Mouse (Mus musculus) gonadal fat pad, adult 2 months (tissue): Measurements from ENCODE around the gene Lamc1. TPM values are rescaled to one million over a fixed set of nuclear protein-coding genes. Genes with fewer than 3 reads are reported as not detected.
"Not testable (repeated sequence)": the region's sequence is repeated elsewhere in the genome, so short reads cannot be mapped to it uniquely, and the experiment has no call there.

Source experiments
- DNase-seq: peaks from one replicate; pipeline ENCODE4 v3.0.0-alpha.2; 2012; ENCODE audit warnings: low read depth
- polyA plus RNA-seq: library from polyadenylated mRNA; depleted of rRNA; stranded (reverse); fragments of >200 nt; gene quantifications from 2 replicates; pipeline ENCODE4 v1.2.3, GENCODE M21; 2012; rRNA removed

The Lamc1 gene
- polyA plus RNA-seq: 99.4 and 122 TPM in 2 replicates

GRCm38 (mm10) chr1:153332444-153333295 is at the start of gene Lamc1:
TSS of gene Lamc1 (minus strand) at chr1:153332786.
- no peak for DNase-seq

GRCm38 (mm10) chr1:153380746-153381282 is 48.2 kb upstream of the Lamc1 start:
- no peak for DNase-seq

DNA sequence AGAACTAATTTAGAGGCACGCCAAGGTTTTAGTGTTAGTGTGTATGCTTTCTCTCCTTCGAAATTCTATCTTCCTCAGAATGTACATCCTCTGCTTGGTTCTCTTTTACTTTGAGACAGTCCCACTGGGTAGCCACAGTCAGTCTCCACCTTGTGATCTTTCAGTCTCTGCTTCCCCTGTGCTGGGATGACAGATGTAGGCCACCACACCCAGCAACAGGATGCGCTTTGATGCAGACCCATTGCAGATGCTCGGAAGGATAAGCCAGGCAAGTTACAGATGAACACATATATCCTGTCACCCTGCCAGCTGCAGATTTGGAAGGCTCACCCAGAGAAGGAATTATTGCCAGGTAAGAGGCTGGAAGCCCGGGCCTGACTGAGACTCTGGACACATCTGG is 47.2 kb upstream of the Lamc1 start:
- DNase-seq: no peak

- DNase-seq: no peak
Measured at GRCm38 (mm10) chr1:153378587-153378986, 46.0 kb upstream of the Lamc1 start.

DNA sequence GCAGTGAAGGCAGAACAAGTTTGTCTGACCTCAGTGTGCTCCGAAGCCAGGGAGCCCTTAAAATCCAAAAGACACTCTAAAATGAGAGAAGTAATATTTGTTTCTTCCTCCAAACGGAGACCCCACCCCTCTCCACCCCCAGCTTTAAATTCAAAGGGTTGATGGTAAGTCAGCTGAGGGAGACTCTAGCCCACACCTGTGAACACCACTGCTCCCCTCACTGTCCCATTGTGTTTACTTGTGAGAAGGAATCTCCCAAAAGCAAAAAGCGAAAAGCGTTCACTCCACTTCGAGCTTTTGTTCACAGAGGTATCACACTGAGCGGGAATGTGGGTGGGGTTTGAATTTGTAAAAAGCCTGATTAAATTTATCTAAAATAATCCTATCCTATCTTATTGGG is 43.9 kb upstream of the Lamc1 start:
- no peak for DNase-seq

DNA sequence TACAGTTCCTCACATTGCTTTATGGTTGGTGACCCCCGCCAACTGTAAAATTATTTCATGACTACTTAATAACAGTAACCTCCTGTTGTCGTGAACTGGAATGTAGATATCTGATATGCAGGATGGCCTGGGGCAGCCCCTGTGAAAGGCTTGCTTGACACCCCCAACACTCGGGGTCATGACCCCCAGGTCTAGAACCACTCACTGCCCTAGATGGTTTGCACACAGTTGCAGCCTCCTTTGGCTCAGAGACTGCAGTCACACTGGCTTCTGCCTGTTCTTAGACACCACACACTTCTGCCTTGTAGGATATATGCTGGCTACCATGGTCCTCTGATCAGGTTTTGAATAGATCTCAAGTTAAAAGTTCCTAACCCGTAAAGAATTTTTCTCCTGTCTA is 41.5 kb upstream of the Lamc1 start:
- DNase-seq: no peak

- no peak for DNase-seq
Measured at GRCm38 (mm10) chr1:153371846-153372245, 39.3 kb upstream of the Lamc1 start.

DNA sequence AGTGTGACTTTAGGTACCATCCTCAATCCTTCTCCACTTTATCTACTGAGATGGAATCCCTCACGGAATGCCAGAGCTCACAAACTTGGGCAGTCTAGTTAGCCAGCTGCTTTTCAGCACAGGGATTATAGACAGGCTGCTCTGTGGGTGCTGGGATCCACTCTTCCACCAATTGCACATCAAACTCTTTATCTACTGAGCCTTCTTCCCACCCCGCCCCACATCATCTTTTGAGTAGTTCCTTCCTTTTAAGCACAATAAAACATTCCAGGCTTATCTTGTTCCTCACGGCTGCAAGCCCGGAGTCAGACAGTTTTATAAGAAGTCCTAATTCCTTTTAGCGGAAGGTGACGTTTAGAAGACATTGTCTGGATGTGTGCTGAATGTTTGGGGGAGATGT is 36.4 kb upstream of the Lamc1 start:
- DNase-seq: no peak

GRCm38 (mm10) chr1:153367048-153367447 is 34.5 kb upstream of the Lamc1 start:
- no peak for DNase-seq

DNA sequence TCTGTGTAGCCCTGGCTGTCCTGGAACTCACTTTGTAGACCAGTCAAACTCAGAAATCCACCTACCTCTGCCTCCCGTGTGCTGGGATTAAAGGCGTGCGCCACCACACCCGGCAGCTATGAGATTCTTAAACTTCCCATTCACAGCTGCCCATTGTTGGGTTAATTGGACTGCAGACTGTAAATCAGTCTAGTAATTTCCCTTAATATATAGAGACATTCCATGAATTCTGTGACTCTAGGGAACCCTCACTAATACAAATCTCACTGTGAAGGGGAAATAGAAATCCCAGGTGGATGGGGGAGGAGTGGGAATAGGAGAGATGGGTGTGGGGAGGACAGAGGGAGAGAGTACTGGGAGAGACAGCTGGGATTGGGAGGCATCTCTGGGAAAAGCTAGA is 29.3 kb upstream of the Lamc1 start:
- DNase-seq: no peak

DNA sequence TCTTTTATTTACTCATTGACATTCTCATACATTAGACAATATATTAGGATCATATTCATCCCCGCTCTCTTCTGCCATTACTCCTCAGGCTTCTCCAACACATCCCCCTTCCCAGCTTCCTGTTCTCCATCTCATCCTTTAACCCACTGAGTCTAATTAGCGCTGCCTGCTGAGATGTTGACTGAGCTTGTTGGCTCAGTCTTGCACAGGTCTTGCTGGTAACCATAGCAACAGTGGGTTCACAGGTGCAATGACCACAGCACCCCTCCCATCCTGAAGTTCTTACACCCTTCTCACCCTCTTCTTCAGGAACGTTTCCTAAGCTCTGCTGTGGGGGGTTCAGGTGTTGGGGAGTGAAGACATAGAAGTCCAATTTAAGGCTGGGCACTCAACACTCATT is 28.0 kb upstream of the Lamc1 start:
- no peak for DNase-seq

DNA sequence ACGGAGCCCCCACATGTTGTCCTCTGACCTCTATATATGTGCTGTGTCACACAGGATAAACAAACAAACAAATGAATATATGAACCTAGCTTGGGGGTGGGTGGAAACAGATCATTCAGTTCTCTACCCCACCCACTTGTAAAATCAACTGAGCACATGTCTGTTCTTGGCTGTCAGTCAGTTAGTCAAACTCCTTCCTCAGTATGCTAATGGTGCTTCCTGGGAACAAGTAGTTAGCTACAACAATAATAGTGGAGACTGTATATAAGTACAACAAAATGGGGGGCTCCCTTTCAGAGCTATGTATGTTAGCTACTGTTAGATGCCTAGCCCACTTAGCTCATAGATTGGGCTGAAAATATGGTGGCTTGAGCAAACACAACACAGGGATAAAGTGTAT is 24.6 kb upstream of the Lamc1 start:
- DNase-seq: no peak

DNA sequence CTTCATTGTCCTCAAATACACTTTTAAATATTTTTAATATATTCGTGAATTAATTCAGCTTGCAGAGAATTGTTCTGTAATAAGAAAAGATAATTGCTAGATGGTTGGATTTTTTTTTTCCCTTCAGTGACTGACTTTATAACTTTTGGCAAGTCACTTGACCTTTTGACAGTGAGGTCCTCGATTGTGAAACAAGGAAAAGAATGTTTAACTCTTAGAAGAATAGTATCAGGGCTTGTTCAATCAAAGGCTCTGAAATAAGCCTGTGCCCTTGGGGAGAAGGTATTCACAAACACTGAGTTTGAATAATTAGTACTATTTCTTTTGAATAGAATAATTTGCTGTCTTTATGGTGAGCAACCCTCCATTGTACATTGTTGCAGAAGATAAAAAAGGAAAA is 21.9 kb upstream of the Lamc1 start:
- no peak for DNase-seq

DNA sequence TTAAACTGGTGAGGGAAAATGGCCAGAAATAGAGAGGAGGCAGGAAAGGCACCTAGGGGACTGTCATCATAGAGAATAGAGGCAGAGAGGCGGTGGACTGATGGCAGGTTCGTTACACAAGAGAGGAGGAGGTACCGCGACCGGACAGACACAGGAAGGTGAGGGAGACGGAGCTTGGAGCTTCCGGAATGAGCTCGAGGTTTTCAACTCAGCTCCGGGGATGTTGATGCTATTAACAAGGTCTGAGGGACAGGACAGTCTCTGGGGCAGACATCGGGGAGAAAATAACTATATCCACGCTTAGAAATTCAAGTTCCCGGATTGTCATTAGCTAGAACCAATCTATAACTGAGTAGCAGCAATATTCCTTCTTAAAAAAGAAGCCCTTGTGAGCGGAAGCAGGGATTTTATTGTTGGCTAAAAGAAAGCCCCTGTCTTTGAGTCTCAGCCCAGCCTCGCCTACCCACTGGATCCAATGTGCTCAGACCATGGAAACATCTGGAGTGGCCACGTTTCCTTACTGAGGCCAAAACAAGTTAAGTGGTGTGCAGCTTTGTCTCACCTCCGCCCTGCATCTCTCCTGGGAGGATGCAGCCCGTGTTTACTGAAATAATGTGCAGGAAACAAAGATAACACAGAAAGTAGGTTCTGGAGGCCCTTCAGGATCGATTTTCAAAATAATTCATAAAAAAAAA is 21.3 kb upstream of the Lamc1 start:
- DNase-seq: no peak

DNA sequence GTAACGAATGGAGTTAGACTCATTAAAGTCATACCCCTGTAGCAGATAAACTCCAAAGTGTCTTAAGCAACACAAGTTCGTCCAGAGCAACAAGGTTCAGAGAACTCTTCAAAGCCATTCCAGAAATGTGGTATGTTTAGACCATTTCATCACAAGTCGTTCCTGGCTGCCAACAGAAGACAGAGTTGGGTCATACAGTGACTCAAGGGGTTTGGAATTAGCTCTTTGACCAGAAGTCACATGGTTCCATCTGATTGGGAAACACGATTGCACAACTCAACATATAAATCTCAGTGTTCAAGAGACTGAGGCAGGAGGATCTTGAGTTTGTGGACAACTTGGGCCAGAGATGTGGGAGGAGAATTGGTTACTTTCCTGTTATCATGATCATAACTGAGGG is 18.4 kb upstream of the Lamc1 start:
- DNase-seq: peak; percentile 90

GRCm38 (mm10) chr1:153347726-153348125 is 15.1 kb upstream of the Lamc1 start:
- no peak for DNase-seq

- DNase-seq: no peak
Measured at GRCm38 (mm10) chr1:153347040-153347439, 14.5 kb upstream of the Lamc1 start.

DNA sequence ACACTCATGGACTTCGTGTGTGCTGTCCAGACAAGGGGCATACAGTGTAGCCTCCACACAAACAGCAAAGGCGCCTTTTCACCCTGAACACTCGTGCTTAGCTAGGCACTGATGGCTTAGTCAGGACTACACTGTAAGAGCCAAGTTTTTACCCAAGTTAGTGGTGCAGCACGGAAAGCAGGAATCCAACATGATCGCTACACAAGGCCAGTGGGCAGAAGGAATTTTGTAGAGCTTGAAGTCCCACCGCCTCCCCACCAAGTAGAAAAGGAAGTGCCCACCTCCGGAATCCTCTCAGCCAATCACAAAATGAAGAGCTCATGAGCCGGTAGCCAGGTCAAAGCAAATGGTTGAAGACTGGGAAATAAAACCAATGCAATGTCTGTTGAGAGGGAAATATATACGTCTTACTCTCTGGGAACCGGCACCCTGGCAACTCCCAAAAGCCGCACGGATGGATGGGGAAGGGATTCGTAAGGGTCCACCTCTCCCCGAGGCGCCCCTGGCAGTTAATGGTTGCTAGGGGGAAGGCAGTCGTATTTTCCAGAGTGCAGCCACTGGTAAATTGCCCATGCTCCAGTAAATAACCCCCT is 13.2 kb upstream of the Lamc1 start:
- DNase-seq: no peak

GRCm38 (mm10) chr1:153345002-153345401 is 12.4 kb upstream of the Lamc1 start:
- no peak for DNase-seq

DNA sequence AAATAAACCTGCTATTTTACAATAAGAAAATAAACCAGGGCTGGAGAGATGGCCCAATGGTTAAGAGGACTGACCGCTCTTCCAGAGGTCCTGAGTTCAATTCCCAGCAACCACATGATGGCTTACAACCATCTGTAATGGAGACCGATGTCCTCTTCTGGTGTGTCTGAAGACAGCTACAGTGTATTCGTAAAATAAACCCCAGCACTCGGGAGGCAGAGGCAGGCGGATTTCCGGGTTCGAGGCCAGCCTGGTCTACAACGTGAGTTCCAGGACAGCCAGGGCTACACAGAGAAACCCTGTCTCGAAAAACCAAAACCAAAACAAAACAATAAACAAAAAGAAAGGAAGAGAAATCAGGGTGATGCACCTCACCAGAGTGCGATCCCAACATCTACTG is 2.9 kb upstream of the Lamc1 start:
- not testable (repeated sequence) for DNase-seq

DNA sequence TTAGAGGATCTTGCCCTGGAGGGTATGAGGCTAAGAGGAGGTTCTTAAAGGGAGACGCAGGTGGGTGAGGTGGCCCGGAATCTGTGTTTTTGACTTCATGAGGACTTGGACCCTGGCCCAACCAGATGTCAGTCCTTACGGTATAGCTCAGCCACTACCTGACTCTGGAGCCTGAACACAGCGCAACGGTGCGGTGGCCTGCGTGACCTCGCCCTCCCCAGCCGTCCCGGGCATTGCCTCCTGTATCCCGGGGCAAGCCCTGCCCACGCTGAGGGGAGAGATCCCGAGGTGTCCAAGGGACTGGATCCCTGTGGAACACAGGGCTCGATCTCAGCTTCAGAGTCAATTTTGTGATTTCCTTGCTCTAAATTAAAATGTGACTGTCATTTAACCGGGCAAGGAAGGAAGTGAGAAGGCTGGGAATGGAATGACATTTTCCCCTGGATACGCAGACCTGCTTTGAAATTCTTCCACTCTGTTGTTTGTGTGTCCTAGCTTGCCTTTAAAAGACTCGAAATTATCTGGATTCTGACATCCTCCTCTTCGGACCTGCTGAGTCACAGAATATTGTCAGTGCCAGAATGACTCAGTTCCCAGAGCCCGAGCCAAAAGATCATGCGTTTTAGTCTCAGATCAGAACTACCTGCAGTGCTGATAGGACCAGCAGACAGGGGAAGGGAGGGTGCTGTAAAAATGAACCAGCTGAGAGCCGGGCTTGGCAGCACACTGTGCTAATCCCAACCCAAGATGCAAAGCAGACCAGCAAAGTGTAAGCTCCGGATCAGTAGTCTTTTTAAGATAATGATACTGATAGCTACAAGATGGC is 923 bp upstream of the Lamc1 start:
- no peak for DNase-seq
